Mouse (Mus musculus): ENCODE results near the gene Tbl3.

Tbl3 gene

GRCm38 (mm10) chr17:24706982-24707800 lies at the start of gene Tbl3:
TSS of gene Tbl3 (minus strand) at chr17:24707660.
- DNase-seq (ENCODE audit: extremely low read depth, insufficient read length, low spot score) = peak; percentile 86

GRCm38 (mm10) chr17:24752415-24753394 lies 45.2 kb upstream of the Tbl3 start, which contains the start of gene Hs3st6:
TSS of gene Hs3st6 (plus strand) at chr17:24752988.
- DNase-seq (ENCODE audit: extremely low read depth, insufficient read length, low spot score) = no peak

- no peak for DNase-seq (ENCODE audit: extremely low read depth, insufficient read length, low spot score)
These were observed 44.1 kb upstream of the Tbl3 start for GRCm38 (mm10) chr17:24751528-24751927.

- no peak for DNase-seq (ENCODE audit: extremely low read depth, insufficient read length, low spot score)
These were observed 39.5 kb upstream of the Tbl3 start for GRCm38 (mm10) chr17:24746986-24747385.

- no peak for DNase-seq (ENCODE audit: extremely low read depth, insufficient read length, low spot score)
These were observed 38.4 kb upstream of the Tbl3 start for GRCm38 (mm10) chr17:24745526-24746497.

- no peak for DNase-seq (ENCODE audit: extremely low read depth, insufficient read length, low spot score)
These were observed 36.9 kb upstream of the Tbl3 start for GRCm38 (mm10) chr17:24744381-24744780.

- no peak for DNase-seq (ENCODE audit: extremely low read depth, insufficient read length, low spot score)
These were observed 36.4 kb upstream of the Tbl3 start for GRCm38 (mm10) chr17:24743896-24744295.

- DNase-seq (ENCODE audit: extremely low read depth, insufficient read length, low spot score) = no peak
These were observed 34.8 kb upstream of the Tbl3 start for GRCm38 (mm10) chr17:24742307-24742706.

- DNase-seq (ENCODE audit: extremely low read depth, insufficient read length, low spot score) = no peak
These were observed 32.5 kb upstream of the Tbl3 start for GRCm38 (mm10) chr17:24739926-24740325.

- no peak for DNase-seq (ENCODE audit: extremely low read depth, insufficient read length, low spot score)
These were observed 30.8 kb upstream of the Tbl3 start for GRCm38 (mm10) chr17:24738238-24738637.

- no peak for DNase-seq (ENCODE audit: extremely low read depth, insufficient read length, low spot score)
These were observed 29.8 kb upstream of the Tbl3 start for GRCm38 (mm10) chr17:24737135-24737810.

GRCm38 (mm10) chr17:24736330-24737051 lies 29.0 kb upstream of the Tbl3 start, which contains the start of gene Msrb1:
TSS of gene Msrb1 (plus strand) at chr17:24736642.
- DNase-seq (ENCODE audit: extremely low read depth, insufficient read length, low spot score) = peak; percentile 94

GRCm38 (mm10) chr17:24735446-24735845 lies 28.0 kb upstream of the Tbl3 start:
- DNase-seq (ENCODE audit: extremely low read depth, insufficient read length, low spot score) = no peak

- no peak for DNase-seq (ENCODE audit: extremely low read depth, insufficient read length, low spot score)
These were observed 27.1 kb upstream of the Tbl3 start for GRCm38 (mm10) chr17:24734513-24734912.

GRCm38 (mm10) chr17:24733434-24734050 lies 26.1 kb upstream of the Tbl3 start:
- DNase-seq (ENCODE audit: extremely low read depth, insufficient read length, low spot score) = peak; percentile 40

- DNase-seq (ENCODE audit: extremely low read depth, insufficient read length, low spot score) = no peak
These were observed 24.9 kb upstream of the Tbl3 start for GRCm38 (mm10) chr17:24732233-24732935.

GRCm38 (mm10) chr17:24730787-24731186 lies 23.3 kb upstream of the Tbl3 start:
- no peak for DNase-seq (ENCODE audit: extremely low read depth, insufficient read length, low spot score)

- no peak for DNase-seq (ENCODE audit: extremely low read depth, insufficient read length, low spot score)
These were observed 21.6 kb upstream of the Tbl3 start for GRCm38 (mm10) chr17:24729067-24729466.

Data from 3134 (cell line).